Mouse (Mus musculus) CH12.LX (cell line): ENCODE measurements at regions not wholly inside any gene's neighbourhood (a gene's known extent, or its start where the extent isn't known, plus 50 kb on each side); places are given as distances from the start of the nearest gene placed in this dataset.

Experiments
- DNase-seq: peaks from one replicate; pipeline ENCODE4 v3.0.0-alpha.2; 2013; ENCODE audit errors: extremely low read depth
- H3K27ac ChIP-seq: 2 replicates; pipeline ENCODE4 v1.5.1; 2012; ENCODE audit warnings: low read depth, mild to moderate bottlenecking, control low read depth, moderate library complexity; ENCODE audit not compliant: insufficient read depth
- H3K27me3 ChIP-seq: replicated peaks from 2 replicates; pipeline ENCODE3; 2012; ENCODE audit warnings: inconsistent platforms
- H3K36me3 ChIP-seq, 2 experiments: replicated peaks in 1 of 2; 2 replicates each; pipeline versions ENCODE3 to v1.6.1; 2012; ENCODE audit warnings: inconsistent platforms in 1 of 2, low read length in 1 of 2, mild to moderate bottlenecking in 1 of 2, mixed read lengths in 1 of 2, moderate library complexity in 1 of 2; ENCODE audit not compliant: control insufficient read depth in 1 of 2, insufficient read depth in 1 of 2
- H3K4me1 ChIP-seq, 2 experiments: 2 replicates each; pipeline ENCODE4 v1.6.1; 2012; ENCODE audit warnings: inconsistent platforms in 1 of 2, moderate library complexity in 1 of 2; ENCODE audit not compliant: insufficient read depth in 2 of 2, control insufficient read depth in 1 of 2
- H3K4me2 ChIP-seq: 2 replicates; pipeline ENCODE4 v1.6.1; 2012; ENCODE audit warnings: low read depth, mild to moderate bottlenecking, control low read depth; ENCODE audit not compliant: poor library complexity, insufficient read depth, severe bottlenecking
- H3K4me3 ChIP-seq, 3 experiments: fragments of 150-350 bp in 1 of 3; sonication (generic) in 1 of 3; replicated peaks in 1 of 3; 2 replicates each; pipeline versions ENCODE3 to v1.5.1; 2011 to 2012; ENCODE audit warnings: low read depth in 2 of 3, low read length in 2 of 3, mild to moderate bottlenecking in 2 of 3, moderate library complexity in 2 of 3, control low read depth in 1 of 3, improper control_type of control experiment in 1 of 3, inconsistent platforms in 1 of 3, mixed read lengths in 1 of 3; ENCODE audit not compliant: poor library complexity in 1 of 3
- H3K79me2 ChIP-seq: replicated peaks from 2 replicates; pipeline ENCODE4 v1.6.1; 2012; ENCODE audit warnings: mild to moderate bottlenecking, moderate library complexity; ENCODE audit not compliant: control insufficient read depth, poor library complexity, insufficient read depth, severe bottlenecking; ENCODE audit errors: extremely low read depth
- H3K9ac ChIP-seq: 2 replicates; pipeline ENCODE4 v1.6.1; 2012; ENCODE audit warnings: low read depth, mild to moderate bottlenecking, control low read depth, moderate library complexity; ENCODE audit not compliant: insufficient read depth
- H3K9me3 ChIP-seq: replicated peaks from 2 replicates; pipeline ENCODE3; 2012; ENCODE audit warnings: low read length, inconsistent platforms, mixed read lengths
- CHD1 ChIP-seq: IDR thresholded peaks from 2 replicates; pipeline ENCODE4 v1.6.1; 2012; ENCODE audit warnings: low read depth, low read length, improper control_type of control experiment, inconsistent platforms
- CHD2 ChIP-seq: IDR thresholded peaks from 2 replicates; pipeline ENCODE4 v1.6.1; 2011; ENCODE audit warnings: low read length, improper control_type of control experiment
- E2F4 ChIP-seq: IDR thresholded peaks from 2 replicates; pipeline ENCODE4 v1.6.1; 2011; ENCODE audit warnings: low read depth, low read length, improper control_type of control experiment; ENCODE audit not compliant: insufficient replicate concordance
- ELF1 ChIP-seq: IDR thresholded peaks from 2 replicates; pipeline ENCODE4 v1.6.1; 2014; ENCODE audit warnings: low read depth, mild to moderate bottlenecking, inconsistent platforms, low read length, improper control_type of control experiment
- ETS1 ChIP-seq: conservative IDR thresholded peaks from 2 replicates; pipeline ENCODE4 v1.6.1; 2012; ENCODE audit warnings: low read depth, mild to moderate bottlenecking, inconsistent platforms, low read length, improper control_type of control experiment, moderate library complexity
- GABPA ChIP-seq: IDR thresholded peaks from 2 replicates; pipeline ENCODE4 v1.6.1; 2012; ENCODE audit warnings: low read depth, low read length, improper control_type of control experiment, inconsistent platforms; ENCODE audit not compliant: insufficient replicate concordance
- HCFC1 ChIP-seq: IDR thresholded peaks from 2 replicates; pipeline ENCODE4 v1.6.1; 2012; ENCODE audit warnings: low read depth, mild to moderate bottlenecking, inconsistent platforms, low read length, improper control_type of control experiment
- IRF4 ChIP-seq: IDR thresholded peaks from 2 replicates; pipeline ENCODE4 v1.6.1; 2014; ENCODE audit warnings: low read depth, mild to moderate bottlenecking, inconsistent platforms, low read length, improper control_type of control experiment
- JUN ChIP-seq: IDR thresholded peaks from 2 replicates; pipeline ENCODE4 v1.6.1; 2011; ENCODE audit warnings: low read depth, mild to moderate bottlenecking, low read length, improper control_type of control experiment, moderate library complexity; ENCODE audit not compliant: insufficient read depth
- KAT2A ChIP-seq: IDR thresholded peaks from 2 replicates; pipeline ENCODE4 v1.6.1; 2012; ENCODE audit warnings: low read length, improper control_type of control experiment, inconsistent platforms; ENCODE audit not compliant: insufficient replicate concordance
- MAFK ChIP-seq: IDR thresholded peaks from 2 replicates; pipeline ENCODE4 v1.6.1; 2011; ENCODE audit warnings: low read length, improper control_type of control experiment; ENCODE audit not compliant: insufficient replicate concordance
- MAX ChIP-seq: IDR thresholded peaks from 2 replicates; pipeline ENCODE4 v1.6.1; 2011; ENCODE audit warnings: low read length, improper control_type of control experiment
- MAZ ChIP-seq: IDR thresholded peaks from 2 replicates; pipeline ENCODE4 v1.6.1; 2012; ENCODE audit warnings: low read depth, mild to moderate bottlenecking, inconsistent platforms, low read length, improper control_type of control experiment, moderate library complexity
- MYC ChIP-seq: IDR thresholded peaks from 2 replicates; pipeline ENCODE4 v1.6.1; 2011; ENCODE audit warnings: low read depth, mild to moderate bottlenecking, improper control_type of control experiment, low read length
- NRF1 ChIP-seq: IDR thresholded peaks from 2 replicates; pipeline ENCODE4 v1.6.1; 2014; ENCODE audit warnings: low read depth, mild to moderate bottlenecking, inconsistent platforms, low read length, improper control_type of control experiment, moderate library complexity
- POLR2AphosphoS2 ChIP-seq: IDR thresholded peaks from 2 replicates; pipeline ENCODE4 v1.6.1; 2011; ENCODE audit warnings: low read depth, low read length, improper control_type of control experiment
- RCOR1 ChIP-seq: conservative IDR thresholded peaks from 2 replicates; pipeline ENCODE4 v1.6.1; 2012; ENCODE audit warnings: low read depth, mild to moderate bottlenecking, inconsistent platforms, low read length, improper control_type of control experiment
- SIN3A ChIP-seq: IDR thresholded peaks from 2 replicates; pipeline ENCODE4 v1.6.1; 2012; ENCODE audit warnings: low read length, improper control_type of control experiment, inconsistent platforms
- SMC3 ChIP-seq: IDR thresholded peaks from 2 replicates; pipeline ENCODE4 v1.6.1; 2011; ENCODE audit warnings: low read depth, low read length, improper control_type of control experiment
- TBP ChIP-seq: conservative IDR thresholded peaks from 2 replicates; pipeline ENCODE4 v1.6.1; 2011; ENCODE audit warnings: low read depth, low read length, improper control_type of control experiment
- UBTF ChIP-seq: IDR thresholded peaks from 2 replicates; pipeline ENCODE4 v1.6.1; 2012; ENCODE audit warnings: low read depth, mild to moderate bottlenecking, inconsistent platforms, low read length, improper control_type of control experiment, moderate library complexity
- ZC3H11A ChIP-seq: IDR thresholded peaks from 2 replicates; pipeline ENCODE4 v1.6.1; 2012; ENCODE audit warnings: low read depth, mild to moderate bottlenecking, inconsistent platforms, low read length, improper control_type of control experiment
- ZKSCAN1 ChIP-seq: IDR thresholded peaks from 2 replicates; pipeline ENCODE4 v1.6.1; 2012; ENCODE audit warnings: low read depth, inconsistent platforms, low read length, improper control_type of control experiment, borderline replicate concordance
- ZMIZ1 ChIP-seq: IDR thresholded peaks from 2 replicates; pipeline ENCODE4 v1.6.1; 2012; ENCODE audit warnings: low read depth, mild to moderate bottlenecking, inconsistent platforms, low read length, improper control_type of control experiment
- ZNF384 ChIP-seq: IDR thresholded peaks from 2 replicates; pipeline ENCODE4 v1.6.1; 2012; ENCODE audit warnings: low read depth, low read length, improper control_type of control experiment, inconsistent platforms
- dilution Hi-C: fragments of 300-500 bp; cut with MboI; formaldehyde crosslinking; loops from 2 replicates; pipeline ENCODE4 v1.14.3; 2020; ENCODE audit warnings: low sequenced_read_pairs; ENCODE audit not compliant: extremely low pct_unique_long_range_greater_than_20kb, extremely low pct_ligation_motif_present
- in situ Hi-C: fragments of 300-500 bp; cut with MboI; formaldehyde crosslinking; loops from 3 replicates; pipeline ENCODE4 v1.14.3; 2019; ENCODE audit warnings: low sequenced_read_pairs, low pct_ligation_motif_present, low pct_unique_long_range_greater_than_20kb, mixed read lengths

DNA sequence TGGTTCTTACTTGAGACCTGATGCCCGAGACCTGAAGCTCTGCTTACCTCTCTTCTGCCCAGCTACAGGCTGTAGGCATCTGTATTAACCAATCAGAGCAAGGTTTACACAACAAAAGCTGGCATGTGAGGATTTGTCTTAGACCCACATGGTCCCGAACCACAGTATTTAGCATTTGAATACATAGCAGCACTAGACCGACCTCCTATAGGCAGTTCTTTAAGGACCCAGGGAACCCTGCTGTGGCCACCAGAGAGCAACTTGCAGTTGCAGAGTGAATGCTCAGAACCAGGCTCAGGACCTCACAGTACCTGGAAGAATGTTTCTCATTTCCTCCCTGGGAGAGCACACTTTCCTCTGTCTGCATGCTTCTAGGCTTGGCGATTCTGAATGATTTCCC, 147.7 kb upstream of the Tsc22d1 start:
- no peak overlapping the region for H3K9ac ChIP-seq
- peaks cover 4% of the 10 kb centered on the region for H3K9me3 ChIP-seq
- in situ Hi-C loops: no loop called here
- dilution Hi-C loops: no loop called here
- H3K36me3 ChIP-seq: no peaks in the 10 kb centered on the region
- no peaks in the 10 kb centered on the region for H3K79me2 ChIP-seq
- DNase-seq: no peak
- H3K27me3 ChIP-seq: no peaks in the 10 kb centered on the region
- no peaks in the 10 kb centered on the region for H3K4me1 ChIP-seq
- no peak overlapping the region for H3K27ac ChIP-seq
- H3K4me3 ChIP-seq: no peak overlapping the region
- no peak for TF ChIP-seq ZC3H11A
- no peak for TF ChIP-seq MAZ
- TF ChIP-seq JUN: no peak
- TF ChIP-seq MYC: no peak
- TF ChIP-seq SMC3: no peak
- no peak for TF ChIP-seq MAX
- TF ChIP-seq ZKSCAN1: no peak
- no peak for TF ChIP-seq RCOR1
- no peak for TF ChIP-seq UBTF
- TF ChIP-seq SIN3A: no peak
- TF ChIP-seq ETS1: no peak
- no peak for TF ChIP-seq KAT2A
- TF ChIP-seq MAFK: no peak
- TF ChIP-seq CHD2: no peak
- TF ChIP-seq NRF1: no peak
- no peak overlapping the region for H3K4me2 ChIP-seq

DNA sequence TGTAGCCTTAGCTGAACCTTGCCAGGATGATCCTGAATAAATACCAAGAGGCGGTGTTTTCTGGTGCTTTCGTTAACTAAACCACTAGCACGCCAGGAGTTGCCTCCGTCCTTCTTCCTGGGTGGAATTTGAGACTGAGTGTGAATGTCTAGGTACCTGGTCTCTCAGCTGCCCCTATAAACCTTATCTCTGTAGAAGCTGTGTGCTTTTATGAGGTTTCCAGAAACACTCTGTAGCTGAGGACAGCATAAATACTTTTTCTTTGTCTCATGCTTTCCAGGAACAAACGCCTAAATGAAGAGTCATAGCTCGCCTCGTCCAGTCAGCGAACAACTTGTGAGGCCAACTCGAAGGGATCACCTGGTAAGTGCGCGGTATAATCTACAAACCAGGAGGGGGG, 143.6 kb upstream of the Tsc22d1 start:
- dilution Hi-C loops: no loop called here

More for the DNA sequence above, 143.6 kb upstream of the Tsc22d1 start:
- in situ Hi-C loops: no loop called here
- Histone ChIP-seq H3K9me3 (peaks cover 6% of the 10 kb centered on the region), H3K4me2 (no peak overlapping the region), H3K36me3 (no peaks in the 10 kb centered on the region), H3K79me2 (no peaks in the 10 kb centered on the region), H3K27ac (no peak overlapping the region), H3K9ac (no peak overlapping the region), H3K27me3 (no peaks in the 10 kb centered on the region), H3K4me1 (no peaks in the 10 kb centered on the region), H3K4me3 (no peak overlapping the region)
- no peak for TF ChIP-seq ETS1
- TF ChIP-seq GABPA: no peak
- TF ChIP-seq CHD2: no peak
- no peak for TF ChIP-seq MYC
- no peak for TF ChIP-seq HCFC1
- no peak for TF ChIP-seq ZMIZ1
- TF ChIP-seq POLR2AphosphoS2: no peak
- no peak for TF ChIP-seq ZNF384
- no peak for TF ChIP-seq IRF4
- no peak for TF ChIP-seq ZKSCAN1
- TF ChIP-seq E2F4: no peak
- TF ChIP-seq TBP: no peak
- no peak for TF ChIP-seq CHD1
- no peak for TF ChIP-seq ELF1
- DNase-seq: no peak
